Mouse (Mus musculus) thymus, postnatal 14 days (tissue): Measurements from ENCODE around the gene Vapb.

Experiments
- DNase-seq: peaks from one replicate; pipeline ENCODE4 v3.0.0; 2021

Vapb gene

DNA sequence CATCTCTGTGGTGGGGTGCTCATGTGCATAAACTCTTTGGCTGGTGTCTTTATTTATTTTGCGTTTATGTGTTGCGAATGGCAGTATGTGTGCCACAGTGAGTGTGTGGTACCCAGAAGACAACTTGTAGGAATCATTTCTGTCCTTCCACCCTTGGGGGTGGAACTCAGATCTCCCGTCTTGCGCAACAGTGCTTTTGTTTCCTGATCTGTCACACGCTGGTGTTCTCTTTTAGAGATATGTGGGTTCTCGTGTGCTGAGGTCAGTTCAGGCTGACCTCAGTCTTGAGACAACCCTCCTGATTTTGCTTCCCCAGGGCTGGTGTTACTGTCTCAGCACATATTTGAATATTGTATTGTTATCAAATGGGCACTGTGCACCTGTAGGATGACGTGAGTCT lies 1.8 kb downstream of the Vapb start:
- DNase-seq, result no peak

DNA sequence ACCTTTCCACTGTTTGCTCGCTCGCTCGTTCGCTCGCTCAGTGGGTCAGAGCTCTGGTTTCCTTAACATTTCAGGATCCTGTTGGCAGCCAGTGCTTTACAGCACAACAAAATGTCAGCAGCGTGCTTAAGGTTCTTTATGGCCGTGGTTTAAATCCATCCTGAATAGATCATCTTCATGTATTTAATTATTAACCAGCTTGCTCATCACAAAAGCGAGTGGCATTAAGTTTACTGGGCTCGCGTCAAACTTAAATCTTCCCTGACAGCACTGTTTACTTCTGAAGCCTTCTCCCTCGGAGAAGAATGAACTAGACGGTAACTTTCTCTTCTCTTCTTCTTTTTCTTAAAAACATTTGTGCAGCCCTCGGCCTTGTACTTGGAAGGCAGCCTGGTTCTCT lies 4.8 kb downstream of the Vapb start:
- DNase-seq, result no peak

DNA sequence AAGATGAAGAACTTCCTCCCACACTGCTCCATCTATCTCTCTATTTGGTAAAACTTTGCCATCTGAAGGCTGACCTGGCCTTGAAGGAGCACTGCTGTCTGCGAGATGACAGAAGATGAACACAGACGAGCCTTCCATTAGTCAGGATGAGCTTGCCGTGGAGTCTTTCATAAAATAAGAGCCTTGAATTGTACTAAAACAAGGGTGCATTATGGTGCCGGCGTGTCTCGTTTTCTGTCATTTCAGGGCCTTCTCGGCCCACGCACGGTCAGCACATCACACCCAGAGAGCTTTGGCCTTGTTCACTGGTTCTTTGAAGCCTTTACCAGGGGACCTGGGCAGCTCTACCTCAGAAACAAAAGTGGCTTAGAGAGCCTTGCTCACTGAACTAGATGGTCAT lies 5.4 kb downstream of the Vapb start:
- DNase-seq, result no peak

DNA sequence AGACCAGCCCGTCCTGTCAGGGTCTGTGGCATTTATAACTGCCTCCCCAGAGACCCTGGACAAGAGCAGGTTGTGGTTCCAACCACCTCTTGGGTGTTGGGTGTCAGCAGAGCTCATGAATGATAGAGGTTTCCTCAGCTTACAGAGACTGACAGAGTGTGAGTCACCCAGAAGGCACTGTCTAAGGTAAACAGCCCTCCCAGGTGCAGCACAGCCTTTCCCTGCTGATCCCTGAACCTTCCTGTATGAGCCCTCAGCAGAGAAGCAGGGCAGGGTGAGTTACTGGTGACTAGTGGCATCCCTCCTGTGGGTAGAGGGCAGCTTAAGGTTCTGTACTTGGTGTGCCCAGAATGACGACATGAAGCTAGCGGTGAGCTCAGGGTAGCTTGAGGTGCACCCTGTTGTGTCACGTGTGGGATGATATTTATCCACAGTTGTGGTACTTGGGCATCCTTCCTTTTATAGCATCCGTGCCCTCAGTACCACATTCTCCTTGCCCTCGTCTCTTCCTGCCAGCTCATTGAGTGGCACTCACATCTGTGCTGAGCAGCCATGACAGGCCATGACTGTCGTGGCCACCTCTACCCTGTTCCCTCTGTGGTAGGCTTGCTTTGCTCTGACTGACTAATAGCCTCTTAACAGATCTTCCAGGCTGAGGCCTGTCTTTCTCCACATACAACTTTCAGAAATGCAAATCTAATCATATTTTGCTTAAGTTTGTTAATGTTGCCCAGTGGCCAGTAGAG lies 6.9 kb downstream of the Vapb start:
- no peak for DNase-seq

DNA sequence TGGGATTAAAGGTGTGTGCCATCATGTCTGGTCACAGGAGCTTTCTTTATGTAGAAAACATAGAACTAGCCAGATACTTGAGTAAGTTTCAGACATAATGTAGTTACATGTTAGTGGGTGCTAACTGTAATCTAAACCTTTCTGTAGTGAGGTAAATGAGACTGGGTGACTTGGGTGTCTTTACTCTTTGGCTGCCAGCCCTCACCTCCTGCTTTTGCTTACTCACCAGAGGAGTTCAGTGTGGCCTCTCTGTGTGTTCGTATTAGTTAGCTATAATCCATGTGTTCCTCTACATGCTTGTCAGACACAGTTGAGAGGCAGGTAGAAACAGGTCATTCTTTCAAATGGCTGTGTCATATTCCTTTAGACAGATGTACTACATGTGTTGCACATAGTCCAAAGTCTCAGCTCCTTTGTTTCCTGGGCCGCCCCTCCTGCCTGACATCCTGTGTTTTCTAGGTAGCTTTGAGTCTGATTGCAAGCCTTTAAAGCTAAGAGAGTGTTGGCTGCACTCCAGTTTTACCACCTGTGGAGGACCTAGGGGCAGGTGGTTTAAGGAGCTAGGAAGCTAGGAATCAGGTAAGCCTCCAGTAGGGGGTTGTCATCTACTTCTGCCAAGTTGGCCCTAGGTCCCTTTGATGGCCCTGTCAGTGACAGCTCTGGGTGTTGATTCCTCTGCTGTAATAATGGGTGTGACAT lies 11.8 kb downstream of the Vapb start:
- DNase-seq, result no peak

DNA sequence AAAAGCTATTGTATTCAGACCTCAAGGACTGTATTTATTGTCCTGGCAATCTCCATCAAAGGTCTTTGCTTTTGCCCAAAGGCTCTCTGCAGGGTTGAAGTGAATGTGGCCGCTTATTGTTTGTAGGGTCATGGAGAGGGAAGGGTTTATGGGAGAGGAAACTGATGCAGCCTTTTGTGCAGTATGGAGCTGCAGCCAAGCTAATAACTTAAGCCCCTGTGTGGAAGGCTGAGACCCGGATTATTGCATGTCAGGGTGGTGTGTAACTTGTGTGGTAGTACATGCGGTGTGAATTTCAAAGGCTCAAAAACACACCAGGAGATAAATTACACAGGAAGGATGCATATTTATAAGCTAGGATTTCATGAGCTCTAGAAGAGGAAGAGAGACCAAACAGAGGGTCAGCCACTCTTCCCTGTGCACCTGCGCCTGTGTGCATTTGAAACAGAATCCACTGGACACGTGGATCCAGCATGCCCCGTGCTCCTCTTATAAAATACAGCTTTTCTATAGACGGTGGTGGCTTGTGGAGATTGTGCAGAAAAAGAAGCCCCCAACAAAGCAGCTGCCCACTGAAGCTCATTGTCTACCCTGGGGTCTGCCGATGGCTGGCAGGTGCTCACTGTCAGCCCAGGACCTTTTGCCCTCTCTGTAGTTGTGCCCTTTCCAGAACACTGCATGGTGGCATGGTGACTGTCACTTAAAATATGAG lies 18.3 kb downstream of the Vapb start:
- DNase-seq, result no peak

DNA sequence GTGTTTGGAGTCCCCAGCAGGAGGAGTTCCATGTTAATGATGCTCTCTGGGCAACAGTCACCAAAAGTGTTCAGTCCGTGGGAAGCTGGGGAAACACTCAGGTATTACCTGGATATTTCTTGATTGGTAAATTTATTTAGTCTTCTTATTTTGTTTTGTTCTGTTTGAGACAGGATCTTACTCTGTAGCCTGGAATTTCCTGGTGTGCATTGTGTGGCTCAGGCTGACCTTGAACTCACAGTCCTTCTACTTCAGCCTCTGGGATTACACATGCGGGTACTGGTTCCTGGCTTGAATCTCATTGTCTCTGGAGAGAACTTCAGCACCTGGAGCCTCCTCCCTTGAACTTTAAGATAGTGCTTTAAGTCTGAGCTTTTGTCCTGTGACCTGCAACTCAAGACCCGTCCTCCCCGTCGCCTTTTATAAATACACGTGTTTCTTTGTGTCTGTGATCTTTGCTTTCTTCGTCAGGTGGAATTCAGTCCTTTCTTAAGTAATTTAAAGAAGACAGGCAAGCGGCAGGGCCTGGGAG lies 20.4 kb downstream of the Vapb start:
- no peak for DNase-seq

DNA sequence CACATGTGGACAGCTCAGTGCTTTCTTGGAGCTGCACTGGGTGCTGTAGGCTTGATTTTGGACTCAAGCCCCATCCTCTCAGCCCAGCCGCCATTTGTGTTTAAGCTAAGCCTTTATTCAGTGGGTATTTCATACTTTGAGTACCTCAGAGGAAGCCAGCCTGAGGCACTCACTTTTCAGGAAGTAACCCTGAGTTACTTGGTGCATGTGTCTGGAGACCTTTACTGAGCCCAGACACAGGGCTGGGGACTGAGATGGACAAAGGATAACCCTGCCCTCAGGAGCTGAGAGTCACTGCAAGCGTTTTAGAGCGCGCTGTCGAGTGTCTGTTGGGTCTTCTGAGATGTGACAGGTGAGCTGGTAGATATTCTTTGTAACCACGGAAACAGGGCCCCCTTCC lies 23.3 kb downstream of the Vapb start:
- no peak for DNase-seq

DNA sequence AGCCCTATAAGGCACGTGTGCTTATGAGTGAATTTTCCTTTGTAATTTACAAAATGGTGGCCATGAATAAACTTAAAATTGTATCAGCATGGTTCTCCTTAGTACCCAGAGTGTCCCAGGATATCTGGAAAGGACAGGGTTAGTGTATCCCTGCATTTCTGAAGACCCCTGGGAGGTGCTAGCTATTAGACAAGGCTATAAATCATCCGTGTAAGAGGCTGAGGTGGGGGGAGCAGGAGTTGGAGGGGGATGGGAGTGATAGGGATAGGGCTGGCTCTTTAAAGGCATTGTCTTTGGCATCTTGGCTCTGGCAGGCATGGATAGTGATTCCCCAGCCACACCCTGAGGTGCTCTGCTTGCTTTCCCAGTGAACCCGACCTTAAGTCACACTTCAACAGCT lies 27.3 kb downstream of the Vapb start:
- no peak for DNase-seq

DNA sequence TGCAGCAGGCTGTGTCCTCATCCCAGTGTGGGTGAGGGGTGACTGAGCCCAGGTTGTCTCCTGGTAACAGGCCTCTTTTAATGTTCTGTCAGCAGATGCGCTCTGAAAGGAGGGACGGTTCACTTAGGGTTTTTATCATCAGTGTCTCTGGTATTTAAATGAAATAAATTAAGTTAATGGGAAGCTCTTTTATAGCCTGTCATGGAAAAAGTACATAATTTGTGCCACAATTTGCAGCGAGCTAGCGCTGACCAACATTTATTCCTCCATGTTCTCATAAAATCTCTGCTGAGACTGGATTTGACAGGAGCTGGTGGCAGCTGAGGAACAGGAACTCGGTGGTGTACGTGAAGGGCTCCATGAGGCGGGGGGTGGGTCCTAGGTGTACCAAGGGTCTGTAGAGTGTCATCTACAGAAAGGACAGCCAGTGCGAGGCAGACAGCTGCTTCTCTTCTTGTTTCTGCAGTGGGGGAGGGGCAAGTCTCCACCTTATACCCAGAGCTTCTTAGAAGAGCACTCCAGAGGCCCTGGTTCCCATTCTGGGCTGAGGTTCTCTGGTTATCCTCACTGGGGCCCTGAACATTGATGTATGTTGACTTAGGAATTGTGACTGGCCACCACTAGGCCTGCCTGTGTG lies 30.8 kb downstream of the Vapb start:
- DNase-seq, result no peak

DNA sequence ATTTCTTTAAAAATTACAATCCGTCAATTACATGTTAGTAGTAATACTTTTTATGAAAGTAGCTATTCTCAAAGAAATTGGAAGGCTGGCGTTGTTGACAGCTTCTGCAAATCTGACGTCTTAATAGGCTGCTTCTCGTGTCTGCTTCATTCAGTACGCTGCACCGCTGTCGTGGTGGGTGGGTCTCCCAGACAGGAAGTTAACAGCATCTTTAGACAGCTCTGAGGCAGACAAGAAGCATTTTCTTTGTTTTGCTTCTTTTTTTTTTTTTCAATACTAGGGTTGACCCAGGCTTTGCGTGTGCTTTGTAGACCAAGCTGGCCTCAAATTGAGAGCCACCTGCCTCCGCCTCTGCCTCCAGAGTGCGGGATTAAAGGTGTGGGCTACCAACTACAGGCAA lies 31.9 kb downstream of the Vapb start:
- DNase-seq, result peak; percentile 53

DNA sequence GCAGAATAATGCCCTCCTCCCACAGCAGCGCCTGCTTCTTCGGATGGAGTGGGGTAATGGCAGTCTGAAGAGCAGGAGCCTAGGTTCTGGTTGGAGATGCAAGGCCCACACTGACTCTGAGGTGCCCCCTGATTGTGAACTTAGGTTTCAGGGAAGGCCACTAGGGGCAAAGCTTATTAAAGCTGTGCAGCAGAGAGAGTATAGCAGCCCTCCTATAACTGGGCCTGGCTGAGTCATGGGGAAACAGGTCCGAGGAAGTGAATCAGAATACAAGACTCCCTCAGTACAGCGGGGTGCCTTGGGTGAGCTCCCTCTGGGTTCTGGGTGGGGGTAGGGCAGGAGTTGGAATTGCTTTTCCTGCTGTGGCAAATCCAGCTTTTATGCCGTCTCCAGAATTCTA lies 33.3 kb downstream of the Vapb start:
- no peak for DNase-seq

DNA sequence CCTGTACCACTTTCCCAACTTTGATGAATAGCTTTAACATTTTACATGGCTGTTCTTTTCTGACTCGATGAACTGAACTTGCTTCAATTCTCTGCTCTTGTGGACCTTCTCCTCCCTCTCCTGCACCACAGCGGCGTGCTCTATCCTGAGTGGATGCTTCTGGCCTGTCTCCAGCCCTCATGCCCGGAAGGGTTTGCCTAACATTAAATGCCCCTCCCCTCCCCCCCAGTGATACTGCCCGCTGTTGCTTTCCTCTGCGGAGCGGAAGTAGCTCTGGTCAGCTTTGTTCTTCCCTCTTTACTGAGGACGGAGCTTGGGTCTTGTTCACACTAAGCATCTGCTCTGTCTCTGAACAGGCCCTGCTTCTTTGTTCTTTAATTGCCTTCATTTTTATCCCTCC lies 34.4 kb downstream of the Vapb start:
- DNase-seq, result no peak

DNA sequence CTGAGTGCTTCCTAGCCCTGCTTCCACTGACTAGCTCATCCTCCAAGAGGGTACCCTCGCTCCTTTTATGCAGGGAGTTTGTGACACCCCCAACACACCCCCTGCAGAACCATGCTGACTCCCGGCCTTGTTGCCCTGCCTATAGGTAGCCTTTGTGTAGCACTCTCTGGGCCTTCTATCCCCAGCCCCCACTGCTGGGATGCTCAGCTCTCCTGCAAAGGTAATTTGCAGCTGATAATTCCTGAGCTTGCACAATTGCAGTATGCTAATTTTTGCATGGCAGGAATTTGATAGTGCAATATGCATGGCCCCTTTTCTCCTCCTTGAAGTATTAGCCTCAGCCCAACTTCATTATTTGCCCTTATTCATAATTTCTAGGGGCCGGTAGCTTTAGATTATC lies 38.2 kb downstream of the Vapb start:
- DNase-seq, result no peak

DNA sequence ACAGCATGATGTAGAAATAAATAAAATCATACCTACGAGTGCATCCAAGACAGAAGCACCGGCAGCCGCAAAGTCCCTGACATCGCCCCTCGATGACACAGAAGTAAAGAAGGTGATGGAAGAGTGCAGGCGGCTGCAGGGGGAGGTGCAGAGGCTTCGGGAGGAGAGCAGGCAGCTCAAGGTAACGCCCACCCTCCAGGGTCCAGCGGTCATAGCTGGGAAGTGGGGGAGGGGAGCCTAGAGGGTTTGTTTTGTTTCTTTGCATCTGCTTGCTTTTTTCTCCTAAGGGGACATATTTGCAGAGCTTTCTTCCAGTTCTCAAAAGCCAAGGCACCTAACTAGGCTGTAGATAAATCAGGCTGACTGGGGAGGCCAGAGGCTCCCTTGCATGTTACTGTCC lies 38.8 kb downstream of the Vapb start:
- DNase-seq, result no peak

DNA sequence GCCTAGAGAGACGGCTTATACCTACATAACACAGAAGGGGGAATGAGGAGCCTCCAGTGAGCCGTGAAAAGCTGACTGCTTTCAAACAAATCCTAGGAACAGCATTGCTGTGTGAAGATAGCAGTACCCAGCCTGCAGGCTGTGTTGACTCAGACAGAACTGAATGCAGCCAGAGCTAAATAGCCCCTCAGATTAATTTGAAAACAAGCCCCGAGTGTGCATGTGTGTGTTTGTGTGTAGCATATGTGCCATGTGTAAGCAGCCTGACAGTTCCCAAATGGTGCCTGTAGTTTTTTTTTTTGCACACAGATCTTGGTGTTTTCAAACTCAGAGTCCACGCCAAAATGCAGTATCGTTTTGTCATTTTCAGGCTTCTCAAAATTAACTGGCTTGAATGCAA lies 43.6 kb downstream of the Vapb start:
- no peak for DNase-seq

DNA sequence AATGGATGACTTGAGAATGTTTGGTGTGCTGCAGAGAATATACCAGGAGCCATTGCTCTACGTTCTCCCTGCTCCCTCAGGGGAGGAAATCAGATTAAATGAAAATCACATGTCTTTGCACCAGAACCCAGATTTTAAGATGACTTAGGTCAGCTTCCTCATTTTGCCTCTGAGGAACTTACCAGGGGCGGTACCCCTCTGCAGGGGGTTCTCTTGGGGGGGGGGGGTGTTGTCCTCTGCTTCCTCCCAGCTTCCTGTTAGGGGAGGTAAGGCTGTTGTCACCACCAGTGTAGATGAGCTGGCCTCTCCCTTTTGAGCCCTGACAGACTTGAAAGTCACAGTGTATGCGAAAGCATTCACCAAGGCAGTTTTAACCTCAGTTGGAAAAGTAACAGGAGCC lies 47.1 kb downstream of the Vapb start:
- DNase-seq, result no peak

DNA sequence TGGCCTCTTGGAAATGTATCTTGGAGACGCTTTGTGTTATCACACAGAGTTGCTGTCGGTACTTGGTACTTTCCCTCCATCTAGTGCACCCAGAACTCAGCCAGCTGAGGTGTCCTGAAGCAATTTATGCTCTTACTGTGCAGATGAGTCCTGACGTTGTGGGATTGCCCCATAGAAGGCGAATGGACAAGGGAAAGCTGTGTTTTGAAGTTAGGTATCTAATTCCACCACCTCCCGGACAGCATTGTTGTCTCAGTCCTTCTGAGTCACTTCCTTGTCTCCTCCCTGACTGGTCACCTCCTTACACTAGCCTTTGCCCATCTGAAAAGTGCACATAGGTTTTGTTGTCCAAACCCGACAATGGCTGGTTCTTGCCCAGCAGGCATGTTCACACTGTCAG lies 47.6 kb downstream of the Vapb start:
- DNase-seq, result no peak

DNA sequence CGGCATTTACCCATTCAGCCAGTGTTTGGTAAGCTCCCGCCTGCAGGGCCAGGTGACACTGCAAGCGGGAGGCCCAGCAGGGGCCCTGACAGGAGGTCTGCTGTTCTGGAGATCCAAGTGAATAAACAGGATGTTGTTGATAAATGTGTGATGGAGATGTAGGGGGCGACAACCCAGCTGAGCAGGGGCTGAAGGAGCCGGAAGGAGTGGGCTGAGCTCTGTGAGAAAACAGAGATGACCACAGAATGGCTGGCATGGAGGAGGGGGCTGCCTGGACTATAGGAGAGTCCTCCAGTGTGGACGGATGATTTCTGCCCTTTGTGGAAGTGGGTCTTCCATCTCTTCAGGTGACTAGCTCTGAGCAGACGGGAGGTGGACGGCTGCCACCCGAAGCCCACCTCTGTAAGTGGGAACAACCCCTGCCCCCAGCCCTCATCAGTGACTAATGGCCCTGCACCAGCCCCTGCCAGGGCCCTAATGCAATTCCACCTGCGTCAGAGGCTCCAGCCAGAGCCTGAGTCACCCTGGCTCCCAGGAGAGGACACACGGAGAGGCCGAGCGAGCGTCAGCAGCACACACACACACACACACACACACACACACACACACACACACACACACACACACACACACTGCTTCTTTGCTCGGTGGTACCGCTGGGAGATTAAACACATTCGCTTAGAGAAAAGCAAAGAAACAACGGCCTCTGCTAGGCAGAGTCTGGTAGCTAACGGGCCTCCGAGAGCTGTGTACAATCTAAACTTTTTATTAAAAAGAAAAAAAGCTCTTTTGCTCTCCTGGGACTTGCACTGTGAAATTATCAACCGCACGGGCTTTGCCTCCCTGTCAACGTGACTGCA lies 52.9 kb downstream of the Vapb start:
- DNase-seq, result no peak

DNA sequence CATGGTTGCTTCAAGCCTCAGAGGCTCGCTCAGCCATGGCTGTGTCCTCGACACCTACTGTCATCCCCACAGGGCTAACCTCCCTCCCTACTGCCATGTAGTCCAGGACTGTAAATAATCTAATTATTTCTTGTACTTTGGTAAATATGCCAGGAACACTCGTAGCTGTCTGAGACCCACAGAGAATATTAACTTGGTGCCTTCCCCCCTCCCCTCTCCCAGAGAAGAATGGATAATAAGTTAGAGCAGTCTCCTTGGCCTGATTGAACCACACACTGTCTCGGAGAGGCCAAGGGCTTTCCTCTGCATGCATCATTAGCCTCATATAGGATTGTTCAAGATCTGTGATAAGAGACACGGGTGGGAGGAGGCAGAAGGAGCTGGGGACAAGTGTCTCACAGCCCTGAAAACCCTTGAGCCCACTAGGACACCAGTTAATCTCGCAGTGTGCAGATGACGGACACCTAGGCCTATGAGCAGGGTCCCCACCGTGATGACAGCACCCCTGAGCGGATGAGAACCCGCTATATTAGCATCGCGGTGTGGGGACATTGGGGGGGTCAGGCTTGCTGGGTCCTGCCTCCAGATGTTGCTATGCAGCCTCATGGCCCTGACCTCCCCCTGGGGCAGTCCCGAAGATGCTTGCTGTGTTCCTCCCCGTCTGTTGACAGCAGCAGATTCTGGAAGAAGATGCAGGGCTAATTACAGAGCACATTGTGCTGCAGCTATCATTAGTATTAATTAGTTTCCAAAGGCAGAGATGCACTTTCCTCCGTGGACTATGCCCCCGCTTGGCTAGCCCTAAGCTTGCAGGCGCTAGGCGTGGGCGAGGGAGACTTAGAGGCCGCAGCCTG lies 54.8 kb downstream of the Vapb start:
- no peak for DNase-seq

DNA sequence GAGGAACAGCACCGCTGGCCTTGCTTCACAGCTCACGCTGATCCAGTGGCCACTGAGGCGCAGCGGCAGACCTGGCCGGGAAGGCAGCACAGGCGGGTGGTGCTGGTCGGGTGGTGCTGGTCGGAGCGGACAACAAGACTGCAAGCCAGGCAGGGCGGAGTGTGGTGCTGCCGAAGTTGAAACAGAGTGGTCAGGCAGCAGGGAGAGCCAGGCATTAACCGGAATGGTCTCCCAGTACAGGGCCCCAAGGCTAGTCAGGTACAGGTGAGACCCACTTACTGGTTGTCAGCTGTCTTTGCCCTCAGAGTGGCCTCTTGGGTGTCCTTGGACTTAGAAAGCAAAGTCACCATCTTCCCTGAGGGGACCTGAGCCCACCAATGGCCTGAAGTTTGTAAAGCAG lies 56.7 kb downstream of the Vapb start:
- DNase-seq, result no peak
